Mouse (Mus musculus) kidney, postnatal 0 days (tissue): ENCODE measurements around the gene Cep295. TPM values are rescaled to one million over a fixed set of nuclear protein-coding genes. Genes with fewer than 3 reads are reported as not detected.

Source experiments
- ATAC-seq: fragments of 200-750 bp; cut with Nextera tagmentation; replicated peaks from 2 replicates; pipeline ENCODE4 v1.8.0; 2017; ENCODE audit warnings: low read depth, moderate number of reproducible peaks, moderate TSS enrichment, moderate library complexity; ENCODE audit not compliant: low FRiP score
- DNase-seq: peaks from one replicate; pipeline ENCODE4 v3.0.0-alpha.2; 2016; ENCODE audit warnings: low spot score
- H3K27ac ChIP-seq: fragments of 300-500 bp; sonication (generic); 2 replicates; pipeline ENCODE4 v1.5.1; 2014; ENCODE audit warnings: mild to moderate bottlenecking
- H3K27me3 ChIP-seq: fragments of 300-500 bp; sonication (generic); 2 replicates; pipeline ENCODE4 v1.6.1; 2014; ENCODE audit warnings: low read length, mixed read lengths; ENCODE audit not compliant: insufficient read depth
- H3K36me3 ChIP-seq: fragments of 300-500 bp; sonication (generic); 2 replicates; pipeline ENCODE4 v1.6.1; 2014; ENCODE audit warnings: low read length, mixed read lengths; ENCODE audit not compliant: insufficient read depth
- H3K4me1 ChIP-seq: fragments of 300-500 bp; sonication (generic); replicated peaks from 2 replicates; pipeline ENCODE4 v1.6.1; 2014; ENCODE audit warnings: antibody characterized with exemption, low read length, mixed read lengths; ENCODE audit not compliant: insufficient read depth
- H3K4me2 ChIP-seq: fragments of 300-500 bp; sonication (generic); 2 replicates; pipeline ENCODE4 v1.6.1; 2014; ENCODE audit warnings: mild to moderate bottlenecking, low read length, moderate library complexity, mixed read lengths
- H3K4me3 ChIP-seq: fragments of 300-500 bp; sonication (generic); replicated peaks from 2 replicates; pipeline ENCODE4 v1.5.1; 2014; ENCODE audit warnings: low read depth, low read length
- H3K9ac ChIP-seq: fragments of 300-500 bp; sonication (generic); 2 replicates; pipeline ENCODE4 v1.6.1; 2014; ENCODE audit warnings: low read depth, low read length
- H3K9me3 ChIP-seq: fragments of 300-500 bp; sonication (generic); replicated peaks from 2 replicates; pipeline ENCODE4 v1.6.1; 2016; ENCODE audit warnings: low read length, inconsistent platforms, mixed read lengths
- CTCF ChIP-seq: IDR thresholded peaks from 2 replicates; pipeline ENCODE4 v1.5.1; 2016; ENCODE audit warnings: antibody characterized with exemption, low read depth, mild to moderate bottlenecking, moderate library complexity
- WGBS: fragments of 180-500 bp; shearing (Covaris S2); extraction: QIAGEN DNeasy Blood & Tissue Kit; methylation state at CpG from one replicate; pipeline ENCODE4 v1.1.7; 2014; 5-methylcytosine and 5-hydroxymethylcytosine counted together
- microRNA-seq: library from miRNA; unstranded; fragments of <30 nt; microRNA quantifications from one replicate; pipeline ENCODE4, GENCODE M21; 2016
- polyA plus RNA-seq: library from polyadenylated mRNA; unstranded; fragments of >200 nt; fragmentation: Nextera tagmentation; extraction: Ambion mirVana; gene quantifications from 2 replicates; pipeline ENCODE4 v1.2.1, GENCODE M21; 2015

The Cep295 gene
- polyA plus RNA-seq, 1 experiment from 2014 or later, result 7.4 TPM

GRCm38 (mm10) chr9:15276855-15277254 is 80.7 kb downstream of the Cep295 start:
- WGBS, result 95% methylated on average over 4 of the region's 4 CpGs
- no peaks in the 10 kb centered on the region for H3K27me3 ChIP-seq
- ATAC-seq, result no peak
- no peaks in the 10 kb centered on the region; the same call in 1 of the 2 replicates for H3K4me1 ChIP-seq
- H3K4me3 ChIP-seq, result no peak overlapping the region
- no peak overlapping the region for H3K9ac ChIP-seq
- no peak overlapping the region for H3K27ac ChIP-seq
- no peak for DNase-seq
- H3K9me3 ChIP-seq, result no peaks in the 10 kb centered on the region
- peaks cover 37% of the 10 kb centered on the region for H3K36me3 ChIP-seq
- no peak for TF ChIP-seq CTCF
- no peak overlapping the region for H3K4me2 ChIP-seq

- no peaks in the 10 kb centered on the region for H3K4me1 ChIP-seq
- H3K4me3 ChIP-seq, result no peak overlapping the region
- no peak overlapping the region for H3K27ac ChIP-seq
- H3K4me2 ChIP-seq, result no peak overlapping the region
- no peaks in the 10 kb centered on the region for H3K27me3 ChIP-seq
- H3K9ac ChIP-seq, result no peak overlapping the region
- DNase-seq (no peak), ATAC-seq (no peak)
- 92% methylated on average over 2 of the region's 2 CpGs for WGBS
- H3K36me3 ChIP-seq, result peaks cover 59% of the 10 kb centered on the region
- no peak for TF ChIP-seq CTCF
- no peaks in the 10 kb centered on the region for H3K9me3 ChIP-seq
Observed at GRCm38 (mm10) chr9:15273981-15274380, 83.6 kb downstream of the Cep295 start.

Small RNA genes within 50 kb of the gene (microRNA-seq; reads per million reads assigned to microRNA genes)
- gene Gm49349 (not detected), gene mmu-mir-7650 (not detected)

Other genes starting within 250 kb of the Cep295 start
- not detected in 2 replicates for gene Hephl1, start 245.7 kb downstream of the Cep295 start, polyA plus RNA-seq
- 9.4 and 10.5 TPM in 2 replicates for gene Vstm5, start 118.7 kb downstream of the Cep295 start, polyA plus RNA-seq
- 30.9 and 36.2 TPM in 2 replicates for gene Med17, start 77.9 kb downstream of the Cep295 start, polyA plus RNA-seq
- gene Taf1d, start 51.6 kb downstream of the Cep295 start, polyA plus RNA-seq, result 66.9 and 72.6 TPM in 2 replicates
- 55.2 and 58.6 TPM in 2 replicates for gene 4931406C07Rik, start 51.3 kb downstream of the Cep295 start, polyA plus RNA-seq
- 3.7 and 3.9 TPM in 2 replicates for gene Smco4, start 135.6 kb upstream of the Cep295 start, polyA plus RNA-seq